Mouse (Mus musculus) ES-Bruce4 (cell line): ENCODE data around the gene Asb10.
A peak's percentile ranks its signal among the peaks of the same experiment; 100 is the strongest.

Experiments used
- CTCF ChIP-seq: IDR thresholded peaks from one replicate; pipeline ENCODE4 v1.8.1; 2011; ENCODE audit warnings: low read depth, low read length
- POLR2A ChIP-seq: IDR thresholded peaks from one replicate; pipeline ENCODE4 v1.8.1; 2011; ENCODE audit warnings: low read length; ENCODE audit not compliant: insufficient read depth

GRCm38 (mm10) chr5:24526889-24527230, 13.9 kb downstream of the Asb10 start, which contains the start of gene Gbx1:
- TF ChIP-seq CTCF (peak; percentile 21), POLR2A (no peak)
